Mouse (Mus musculus): ENCODE measurements around the gene Gm4353. TPM values are rescaled to one million over a fixed set of nuclear protein-coding genes. Genes with fewer than 3 reads are reported as not detected.

Gene Gm4353
- total and polyA plus RNA-seq, 2 experiments from 2014 or later: 0.63 to 1.3 TPM

DNA sequence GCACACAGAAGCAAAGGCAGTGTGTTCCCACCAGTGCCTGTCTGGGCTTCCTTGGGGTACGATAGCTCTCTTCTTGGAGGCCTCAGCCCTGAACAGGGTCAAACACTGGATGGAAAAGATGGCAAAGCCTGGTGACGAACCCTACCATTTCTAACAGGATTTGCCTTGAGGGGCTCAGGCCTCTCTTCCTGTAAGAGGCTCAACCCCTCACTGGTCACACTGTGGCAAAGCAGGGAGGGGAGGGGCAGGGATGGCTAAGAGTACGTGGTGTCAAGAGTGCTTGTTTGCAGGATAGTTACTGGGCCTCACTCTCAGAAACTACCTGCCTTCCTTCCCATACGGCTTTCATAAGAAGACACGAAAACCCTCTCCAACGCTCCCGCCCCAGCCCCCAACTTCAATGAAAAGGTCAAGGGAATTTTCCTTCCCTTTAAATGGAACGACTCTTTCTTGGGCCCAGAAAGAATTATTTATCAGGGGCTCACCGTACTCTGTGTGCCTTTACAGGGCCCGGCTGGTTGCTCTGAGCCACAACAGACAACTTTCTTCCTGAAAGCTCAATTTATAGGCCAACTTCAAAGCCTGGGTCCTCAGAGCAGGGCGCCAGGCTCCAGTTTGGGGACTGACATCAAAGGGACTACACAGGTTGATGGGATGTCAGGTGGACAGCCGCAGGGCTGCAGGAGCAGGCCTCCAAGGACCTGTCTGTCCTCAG lies 30.9 kb upstream of the Gm4353 start:
- TF ChIP-seq CTCF (IDR thresholded peaks at IDR 0.05; ENCODE audit: low read depth): no peak
- no peaks in the 10 kb centered on the region for H3K9me3 ChIP-seq (ENCODE audit: low read length)
- DNase-seq (ENCODE audit: low spot score) (no peak), ATAC-seq (no peak)
- no peaks in the 10 kb centered on the region for H3K27me3 ChIP-seq (ENCODE audit: insufficient read depth, low read length)
- H3K27ac ChIP-seq: no peak overlapping the region
- WGBS: 79% methylated on average over 12 of the region's 12 CpGs
- no peak overlapping the region for H3K4me2 ChIP-seq (ENCODE audit: low read depth, low read length)
- H3K4me1 ChIP-seq (ENCODE audit: insufficient read depth, low read length): no peaks in the 10 kb centered on the region
- no peak overlapping the region for H3K9ac ChIP-seq (replicated peaks; ENCODE audit: low read length)
- no peaks in the 10 kb centered on the region for H3K36me3 ChIP-seq (ENCODE audit: insufficient read depth, low read length)
- no peak overlapping the region for H3K4me3 ChIP-seq (ENCODE audit: low read length)

DNA sequence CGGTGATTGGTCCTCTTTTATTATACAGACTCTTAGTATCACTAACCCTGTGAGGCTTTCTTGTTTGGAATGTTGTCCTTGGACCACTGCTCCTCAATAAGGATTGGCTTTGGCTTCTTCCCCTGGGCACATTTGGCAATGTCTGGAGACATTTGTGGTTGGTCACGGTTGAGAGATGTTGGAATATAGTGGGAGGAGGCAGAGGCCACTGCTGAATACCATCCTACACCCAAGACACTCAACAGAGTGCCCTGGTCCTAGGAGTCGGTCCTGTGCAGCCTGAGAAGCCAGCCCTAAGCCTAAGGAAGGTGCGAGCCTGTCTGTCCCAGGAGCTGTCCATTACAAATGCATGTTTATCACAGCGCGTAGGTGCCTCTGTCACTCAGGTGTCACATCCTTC lies 27.1 kb upstream of the Gm4353 start:
- Histone ChIP-seq H3K36me3 (ENCODE audit: insufficient read depth, low read length) (no peaks in the 10 kb centered on the region), H3K4me3 (ENCODE audit: low read length) (no peak overlapping the region), H3K9ac (replicated peaks; ENCODE audit: low read length) (no peak overlapping the region), H3K4me2 (ENCODE audit: low read depth, low read length) (no peak overlapping the region), H3K27me3 (ENCODE audit: insufficient read depth, low read length) (no peaks in the 10 kb centered on the region), H3K9me3 (ENCODE audit: low read length) (no peaks in the 10 kb centered on the region), H3K27ac (no peak overlapping the region), H3K4me1 (ENCODE audit: insufficient read depth, low read length) (no peaks in the 10 kb centered on the region)
- ATAC-seq: no peak
- no peak for TF ChIP-seq CTCF (IDR thresholded peaks at IDR 0.05; ENCODE audit: low read depth)
- WGBS: 80% methylated on average over 6 of the region's 6 CpGs
- DNase-seq (ENCODE audit: low spot score): no peak

DNA sequence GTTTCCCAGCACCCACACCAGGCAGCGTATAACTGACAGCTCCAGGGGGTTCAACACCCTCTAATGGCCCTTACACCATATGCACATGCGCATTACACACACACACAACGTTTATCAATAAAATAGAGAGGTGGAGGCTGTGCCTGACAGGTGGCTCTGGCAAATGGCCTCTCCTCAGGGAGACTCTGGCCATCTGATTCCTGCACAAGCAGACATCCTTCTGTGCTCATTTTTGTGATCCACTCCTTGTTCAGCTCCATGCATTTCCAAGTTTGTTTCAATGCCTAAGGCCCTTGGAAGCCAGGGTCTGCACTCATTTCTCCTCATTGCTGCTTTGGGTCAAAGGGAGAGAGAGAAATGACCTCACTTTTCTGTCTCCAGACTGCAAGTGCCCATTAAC lies 26.2 kb upstream of the Gm4353 start:
- DNase-seq (ENCODE audit: low spot score): no peak
- Histone ChIP-seq H3K36me3 (ENCODE audit: insufficient read depth, low read length) (no peaks in the 10 kb centered on the region), H3K4me2 (ENCODE audit: low read depth, low read length) (no peak overlapping the region), H3K27me3 (ENCODE audit: insufficient read depth, low read length) (no peaks in the 10 kb centered on the region), H3K9me3 (ENCODE audit: low read length) (no peaks in the 10 kb centered on the region), H3K4me3 (ENCODE audit: low read length) (no peak overlapping the region), H3K4me1 (ENCODE audit: insufficient read depth, low read length) (no peaks in the 10 kb centered on the region), H3K27ac (no peak overlapping the region), H3K9ac (replicated peaks; ENCODE audit: low read length) (no peak overlapping the region)
- ATAC-seq: no peak
- no peak for TF ChIP-seq CTCF (IDR thresholded peaks at IDR 0.05; ENCODE audit: low read depth)
- 67% methylated on average over 3 of the region's 3 CpGs for WGBS

DNA sequence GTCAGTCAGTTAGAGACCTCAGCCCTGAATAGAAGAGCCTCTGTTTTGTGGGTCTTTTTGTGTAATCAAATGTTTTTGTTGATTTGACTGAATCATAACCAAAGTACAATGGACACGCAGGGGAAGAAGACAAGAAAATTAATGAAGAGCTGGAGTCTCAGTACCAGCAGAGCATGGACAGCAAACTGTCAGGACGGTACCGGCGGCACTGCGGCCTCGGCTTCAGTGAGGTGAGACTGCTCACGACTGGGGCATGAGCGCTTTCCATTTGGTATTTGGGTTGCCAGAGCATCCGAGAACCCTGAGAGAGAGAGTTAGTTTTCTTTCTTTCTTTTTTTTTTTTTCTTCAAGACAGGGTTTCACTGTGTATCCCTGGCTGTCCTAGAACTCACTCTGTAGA lies 18.7 kb upstream of the Gm4353 start:
- H3K36me3 ChIP-seq (ENCODE audit: insufficient read depth, low read length): peaks cover 15% of the 10 kb centered on the region; the same call in 1 of the 2 replicates
- DNase-seq (ENCODE audit: low spot score) (no peak), ATAC-seq (no peak)
- no peak for TF ChIP-seq CTCF (IDR thresholded peaks at IDR 0.05; ENCODE audit: low read depth)
- H3K4me3 ChIP-seq (ENCODE audit: low read length): no peak overlapping the region
- no peaks in the 10 kb centered on the region for H3K9me3 ChIP-seq (ENCODE audit: low read length)
- H3K27ac ChIP-seq: no peak overlapping the region
- H3K27me3 ChIP-seq (ENCODE audit: insufficient read depth, low read length): no peaks in the 10 kb centered on the region
- no peak overlapping the region for H3K4me2 ChIP-seq (ENCODE audit: low read depth, low read length)
- WGBS: 95% methylated on average over 9 of the region's 9 CpGs
- H3K4me1 ChIP-seq (ENCODE audit: insufficient read depth, low read length): no peaks in the 10 kb centered on the region
- no peak overlapping the region for H3K9ac ChIP-seq (replicated peaks; ENCODE audit: low read length)

DNA sequence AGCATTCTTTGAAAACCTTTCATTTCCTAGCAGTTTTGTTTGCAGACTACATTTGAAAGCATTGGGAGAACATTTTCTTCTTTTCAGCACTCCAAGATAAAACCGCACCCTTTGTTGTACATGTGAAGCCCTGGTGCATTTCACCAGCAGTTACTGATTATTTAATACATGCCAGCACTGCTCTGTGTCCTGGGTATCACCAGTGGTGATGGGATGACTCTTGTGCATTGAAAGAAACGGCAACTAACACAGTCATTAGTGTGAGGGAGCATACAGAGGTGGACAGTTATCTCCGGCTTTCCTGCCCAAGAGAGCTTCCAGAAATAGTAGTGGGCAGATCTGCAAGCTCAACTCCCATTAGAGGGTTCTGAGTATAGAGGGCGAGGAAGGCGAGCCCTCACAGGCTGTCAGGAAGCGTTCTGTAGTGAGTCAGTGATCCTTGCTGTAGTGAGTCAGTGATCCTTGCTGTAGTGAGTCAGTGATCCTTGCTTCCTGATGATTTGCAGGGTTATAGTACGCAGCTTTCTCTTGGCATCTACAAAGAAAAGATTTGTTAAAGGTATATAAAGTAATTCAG lies 15.6 kb upstream of the Gm4353 start:
- Histone ChIP-seq H3K4me2 (ENCODE audit: low read depth, low read length) (no peak overlapping the region), H3K36me3 (ENCODE audit: insufficient read depth, low read length) (peaks cover 15% of the 10 kb centered on the region; the same call in 1 of the 2 replicates), H3K9me3 (ENCODE audit: low read length) (no peaks in the 10 kb centered on the region), H3K4me1 (ENCODE audit: insufficient read depth, low read length) (peaks cover 6% of the 10 kb centered on the region), H3K27me3 (ENCODE audit: insufficient read depth, low read length) (no peaks in the 10 kb centered on the region), H3K27ac (no peak overlapping the region), H3K9ac (replicated peaks; ENCODE audit: low read length) (no peak overlapping the region), H3K4me3 (ENCODE audit: low read length) (no peak overlapping the region)
- ATAC-seq (no peak), DNase-seq (ENCODE audit: low spot score) (no peak)
- TF ChIP-seq CTCF (IDR thresholded peaks at IDR 0.05; ENCODE audit: low read depth): no peak
- WGBS: 79% methylated on average over 7 of the region's 7 CpGs

DNA sequence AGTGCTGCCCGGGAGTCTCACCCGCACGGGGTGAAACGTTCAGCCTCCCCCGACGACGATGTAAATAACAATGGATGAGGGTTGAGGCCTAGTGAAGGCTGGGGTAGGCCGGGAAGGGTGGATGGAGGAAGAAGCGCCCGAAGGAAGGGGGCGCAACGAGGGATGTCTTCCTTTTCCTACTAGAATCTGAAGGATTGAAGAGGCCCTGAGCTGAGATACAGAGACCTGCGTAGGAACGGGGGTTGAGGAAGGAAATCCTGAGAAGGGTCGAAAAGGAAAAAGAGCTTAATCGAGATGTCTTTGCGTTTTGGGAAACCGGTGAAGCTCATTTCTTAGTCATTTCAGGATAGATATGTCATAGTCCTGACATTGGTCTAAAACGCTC lies 9.0 kb upstream of the Gm4353 start:
- no peaks in the 10 kb centered on the region for H3K9me3 ChIP-seq (ENCODE audit: low read length)
- ATAC-seq: peak; percentile 87
- peaks cover 14% of the 10 kb centered on the region for H3K4me1 ChIP-seq (ENCODE audit: insufficient read depth, low read length)
- H3K36me3 ChIP-seq (ENCODE audit: insufficient read depth, low read length): no peaks in the 10 kb centered on the region
- no peaks in the 10 kb centered on the region for H3K27me3 ChIP-seq (ENCODE audit: insufficient read depth, low read length)
- peak overlapping the region; percentile 59 for H3K4me3 ChIP-seq (ENCODE audit: low read length)
- WGBS: under 1% methylated on average over 19 of the region's 19 CpGs
- TF ChIP-seq CTCF (IDR thresholded peaks at IDR 0.05; ENCODE audit: low read depth): peak; percentile 52
- peak overlapping the region; percentile 68 for H3K9ac ChIP-seq (replicated peaks; ENCODE audit: low read length)
- DNase-seq (ENCODE audit: low spot score): peak; percentile 83
- H3K27ac ChIP-seq: peak overlapping the region; percentile 98
- peak overlapping the region; percentile 80 for H3K4me2 ChIP-seq (ENCODE audit: low read depth, low read length)
